Mouse (Mus musculus) small intestine, adult 2 months (tissue): Measurements from ENCODE around the gene Tnr.

Experiments used
- CTCF ChIP-seq: fragments of 200-500 bp; IDR thresholded peaks from 2 replicates; pipeline ENCODE4 v1.5.1; 2012; ENCODE audit warnings: low read depth, mild to moderate bottlenecking, control low read depth, inconsistent platforms, low read length, moderate library complexity, mixed read lengths; ENCODE audit not compliant: insufficient replicate concordance, insufficient read length; ENCODE audit errors: extremely low read depth
- POLR2A ChIP-seq: fragments of 200-500 bp; IDR thresholded peaks from 2 replicates; pipeline ENCODE4 v1.6.1; 2012; ENCODE audit warnings: low read depth, mild to moderate bottlenecking, control low read depth, inconsistent platforms, low read length, moderate library complexity

DNA sequence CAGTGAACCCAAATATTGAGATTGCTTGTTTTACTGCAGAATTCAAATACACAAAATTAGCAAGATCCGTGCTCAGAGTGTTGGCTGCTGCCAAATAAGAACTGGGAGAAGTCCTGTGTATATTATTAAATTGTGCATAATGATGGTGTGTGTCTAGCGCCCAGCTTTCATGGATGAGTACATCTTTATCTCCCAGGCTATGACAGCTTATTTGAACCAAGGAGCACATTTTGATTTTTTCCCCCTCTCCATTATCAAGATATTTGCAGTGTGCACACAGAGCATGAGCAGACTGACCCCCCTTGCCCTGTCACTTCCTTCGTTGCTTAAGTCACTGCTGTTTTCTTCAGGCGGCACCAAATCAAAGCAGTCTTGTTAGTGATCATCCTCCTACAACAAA is 278.2 kb downstream of the Tnr start:
- TF ChIP-seq CTCF (no peak), POLR2A (no peak)
